9 mouse cellular contexts compared by ENCODE assay signal in the genomic region with DNA sequence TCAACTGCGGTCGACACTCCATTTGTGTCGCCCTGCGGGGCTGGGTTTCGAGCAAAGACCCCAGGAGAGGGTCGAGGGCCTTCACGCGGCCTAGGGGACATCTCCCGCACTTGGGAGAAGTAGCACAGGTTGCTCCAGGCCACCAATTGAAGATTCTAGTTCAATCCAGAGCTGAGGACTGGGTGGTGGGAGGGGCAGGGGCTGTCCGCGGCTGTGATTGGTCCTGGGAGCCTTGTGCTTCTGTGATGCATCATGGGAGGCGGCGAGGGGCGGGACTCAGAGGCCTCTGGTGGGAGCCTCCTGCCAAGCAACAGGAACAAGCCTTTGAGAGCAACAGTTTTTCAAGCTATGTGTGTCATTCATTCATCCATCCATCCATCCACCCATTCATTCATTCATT.
A peak's percentile ranks its signal among the peaks of the same experiment; 100 is the strongest.
DNase-seq lines count a peak whose midpoint lies in the region; ATAC-seq and TF ChIP-seq lines count a peak whose summit lies in the region.
"Had no signal": no experiment of that assay in that cellular context is flagged by ENCODE, and none has a peak within 500 bp of the region (broad histone marks: within the 10 kb centered on the region; RNA-seq: fewer than 3 reads in every experiment).

No protein-coding gene starts in this region.

- no peak overlapping the region for H3K9ac ChIP-seq in heart, embryonic 16.5 days (ENCODE audit: low read length)
- peak overlapping the region; percentile 64 for H3K9ac ChIP-seq in ES-E14 (ENCODE audit: insufficient read depth, low read depth, low read length, poor library complexity, severe bottlenecking)
- no peak overlapping the region for H3K9ac ChIP-seq in intestine, embryonic 16.5 days (ENCODE audit: low read depth, low read length)
- H3K9ac ChIP-seq in stomach, embryonic 15.5 days: no peak overlapping the region

- no peak for DNase-seq in heart, adult 18-20 months
- peak; percentile 73 for DNase-seq in ES-E14 (ENCODE audit: low read depth, low spot score)
- DNase-seq in embryo, embryonic 10.5 days (ENCODE audit: low spot score): peak; percentile 68
- no peak for DNase-seq in adrenal gland, adult 18-20 months (ENCODE audit: low spot score in 2 of 2)
- no peak for DNase-seq in left cerebral cortex, adult 9 months (ENCODE audit: low spot score in 2 of 2)

- H3K27me3 ChIP-seq in heart, embryonic 16.5 days (ENCODE audit: control insufficient read depth, insufficient read depth, low read length): no peaks in the 10 kb centered on the region
- H3K27me3 ChIP-seq in intestine, embryonic 16.5 days (replicated peaks; ENCODE audit: control insufficient read depth, insufficient read depth, low read length): no peaks in the 10 kb centered on the region
- H3K27me3 ChIP-seq in stomach, embryonic 15.5 days (replicated peaks): no peaks in the 10 kb centered on the region

- in situ Hi-C loops in ES-E14 (cut with MboI; ENCODE audit: low sequenced_read_pairs in 2 of 2, unreplicated experiment in 2 of 2): no loop called here

- H3K36me3 ChIP-seq in heart, embryonic 16.5 days (ENCODE audit: control insufficient read depth, insufficient read depth): no peaks in the 10 kb centered on the region
- H3K36me3 ChIP-seq in ES-E14 (ENCODE audit: control insufficient read depth, insufficient read depth, low read length, poor library complexity, severe bottlenecking): no peaks in the 10 kb centered on the region
- no peaks in the 10 kb centered on the region for H3K36me3 ChIP-seq in intestine, embryonic 16.5 days (ENCODE audit: control insufficient read depth, insufficient read depth, low read length)
- H3K36me3 ChIP-seq in stomach, embryonic 15.5 days: no peaks in the 10 kb centered on the region

- H3K27ac ChIP-seq in heart, embryonic 16.5 days (ENCODE audit: low read length): no peak overlapping the region
- no peak overlapping the region for H3K27ac ChIP-seq in ES-E14 (ENCODE audit: insufficient read depth, low read depth, low read length, poor library complexity, severe bottlenecking)
- no peak overlapping the region for H3K27ac ChIP-seq in intestine, embryonic 16.5 days (ENCODE audit: low read length)
- no peak overlapping the region for H3K27ac ChIP-seq in stomach, embryonic 15.5 days

- no peaks in the 10 kb centered on the region for H3K9me3 ChIP-seq in heart, embryonic 16.5 days (replicated peaks; ENCODE audit: control insufficient read depth, low read length)
- no peaks in the 10 kb centered on the region for H3K9me3 ChIP-seq in ES-E14 (ENCODE audit: control insufficient read depth, insufficient read depth, low read depth, low read length)
- H3K9me3 ChIP-seq in intestine, embryonic 16.5 days (ENCODE audit: control insufficient read depth, low read length): no peaks in the 10 kb centered on the region
- no peaks in the 10 kb centered on the region for H3K9me3 ChIP-seq in stomach, embryonic 15.5 days

- no peak overlapping the region for H3K4me3 ChIP-seq in heart, embryonic 16.5 days (ENCODE audit: low read length)
- peak overlapping the region; percentile 43 to 57 for H3K4me3 ChIP-seq in ES-E14 (ENCODE audit: insufficient read depth in 1 of 2, low read depth in 1 of 2, low read length in 2 of 2, poor library complexity in 1 of 2, severe bottlenecking in 1 of 2)
- peak overlapping the region; percentile 9; the same call in 1 of the 2 replicates for H3K4me3 ChIP-seq in intestine, embryonic 16.5 days (ENCODE audit: low read length)
- no peak overlapping the region for H3K4me3 ChIP-seq in stomach, embryonic 15.5 days (replicated peaks)

- ATAC-seq in heart, embryonic 16.5 days (replicated peaks; ENCODE audit: extremely low read depth, insufficient read depth, low FRiP score): peak; percentile 49; the same call in 1 of the 2 replicates
- peak; percentile 50; the same call in 1 of the 2 replicates for ATAC-seq in intestine, embryonic 16.5 days
- ATAC-seq in stomach, embryonic 15.5 days (ENCODE audit: insufficient read depth, low FRiP score, low read depth): peak; percentile 7; the same call in 1 of the 2 replicates
- ATAC-seq: Patski had no signal

- peaks cover 2% of the 10 kb centered on the region; the same call in 1 of the 2 replicates for H3K4me1 ChIP-seq in heart, embryonic 16.5 days (ENCODE audit: control insufficient read depth, insufficient read depth, low read length)
- H3K4me1 ChIP-seq in ES-E14 (ENCODE audit: control insufficient read depth in 2 of 2, insufficient read depth in 2 of 2, low read length in 2 of 2, poor library complexity in 1 of 2): peaks cover 0 to 9% of the 10 kb centered on the region in 2 experiments; a peak in 2 of 4 replicates
- no peaks in the 10 kb centered on the region for H3K4me1 ChIP-seq in intestine, embryonic 16.5 days (ENCODE audit: control insufficient read depth, insufficient read depth, low read length)
- no peaks in the 10 kb centered on the region; the same call in 1 of the 2 replicates for H3K4me1 ChIP-seq in stomach, embryonic 15.5 days

- 48% methylated on average over 14 of the region's 14 CpGs for WGBS in heart, embryonic 16.5 days
- 58% methylated on average over 14 of the region's 14 CpGs for WGBS in intestine, embryonic 16.5 days
- 51% methylated on average over 14 of the region's 14 CpGs for WGBS in stomach, embryonic 15.5 days

- peak overlapping the region; percentile 43; the same call in 1 of the 2 replicates for H3K4me2 ChIP-seq in heart, embryonic 16.5 days (ENCODE audit: low read depth, low read length)
- peak overlapping the region; percentile 43; the same call in 1 of the 2 replicates for H3K4me2 ChIP-seq in intestine, embryonic 16.5 days (ENCODE audit: low read depth, low read length)
- peak overlapping the region; percentile 45 for H3K4me2 ChIP-seq in stomach, embryonic 15.5 days

TF ChIP-seq in ES-E14, 5 proteins besides CTCF, POLR2A, EP300 and RAD21:
- TF ChIP-seq ZNF384 (IDR thresholded peaks at IDR 0.05; ENCODE audit: low read depth, low read length) (no peak), ZC3H11A (IDR thresholded peaks at IDR 0.05; ENCODE audit: borderline replicate concordance, low read depth, low read length) (no peak), HCFC1 (IDR thresholded peaks at IDR 0.05; ENCODE audit: borderline replicate concordance, insufficient read depth, low read length) (no peak), MAFK (IDR thresholded peaks at IDR 0.05; ENCODE audit: insufficient read depth, low read depth, low read length) (no peak), CHD2 (IDR thresholded peaks at IDR 0.05; ENCODE audit: low read depth, low read length) (no peak)
TF ChIP-seq in ES-E14: peak in this region for 0.

Comparison
In these comparisons a context has a peak if more than half of its experiments do, and no peak if none do; other contexts are left out.
1. H3K4me3 ChIP-seq: peak in ES-E14 (2 of 2) and intestine, embryonic 16.5 days (single experiment); none in heart, embryonic 16.5 days (single experiment) and stomach, embryonic 15.5 days (single experiment).
2. DNase-seq: peak in ES-E14 (single experiment) and embryo, embryonic 10.5 days (single experiment); none in heart, adult 18-20 months (0 of 2), adrenal gland, adult 18-20 months (0 of 2) and left cerebral cortex, adult 9 months (0 of 2).
3. Peak in every context shown above with its lines, with median percentiles within 50 percentile points of each other: ATAC-seq and H3K4me2 ChIP-seq.